Mouse (Mus musculus) cerebellum, postnatal 4 days (tissue): ENCODE measurements around the gene Zfyve21.

Experiments used
- DNase-seq, 2 experiments: peaks; one replicate each; pipeline ENCODE4 v3.0.0; 2022; ENCODE audit warnings: low spot score in 2 of 2, mixed read lengths in 1 of 2

The Zfyve21 gene

GRCm38 (mm10) chr12:111800459-111801183 lies 13.3 kb upstream of the Zfyve21 start:
- no peak for DNase-seq

GRCm38 (mm10) chr12:111803538-111803937 lies 10.4 kb upstream of the Zfyve21 start:
- no peak for DNase-seq

- no peak for DNase-seq
These were observed 5.2 kb upstream of the Zfyve21 start for GRCm38 (mm10) chr12:111808775-111809174.

GRCm38 (mm10) chr12:111809762-111810161 lies 4.2 kb upstream of the Zfyve21 start:
- DNase-seq = peak; percentile 44 to 82

- DNase-seq = no peak
These were observed 1.9 kb upstream of the Zfyve21 start for GRCm38 (mm10) chr12:111812075-111812474.

GRCm38 (mm10) chr12:111812611-111813010 lies 1.4 kb upstream of the Zfyve21 start:
- no peak for DNase-seq

- DNase-seq = no peak
These were observed 732 bp upstream of the Zfyve21 start for GRCm38 (mm10) chr12:111813111-111813765.

GRCm38 (mm10) chr12:111814769-111815762 lies 1.1 kb downstream of the Zfyve21 start:
- DNase-seq = no peak

GRCm38 (mm10) chr12:111816528-111816927 lies 2.6 kb downstream of the Zfyve21 start:
- DNase-seq = no peak

GRCm38 (mm10) chr12:111816967-111817366 lies 3.0 kb downstream of the Zfyve21 start:
- DNase-seq = no peak

- no peak for DNase-seq
These were observed 4.0 kb downstream of the Zfyve21 start for GRCm38 (mm10) chr12:111817991-111818390.

GRCm38 (mm10) chr12:111819936-111820335 lies 6.0 kb downstream of the Zfyve21 start:
- no peak for DNase-seq

GRCm38 (mm10) chr12:111820708-111821107 lies 6.7 kb downstream of the Zfyve21 start:
- no peak for DNase-seq

GRCm38 (mm10) chr12:111821931-111822330 lies 8.0 kb downstream of the Zfyve21 start:
- no peak for DNase-seq

- DNase-seq = no peak
These were observed 13.6 kb downstream of the Zfyve21 start for GRCm38 (mm10) chr12:111827556-111827955.

- DNase-seq = no peak
These were observed 15.5 kb downstream of the Zfyve21 start for GRCm38 (mm10) chr12:111829447-111829846.

- DNase-seq = no peak
These were observed 16.0 kb downstream of the Zfyve21 start for GRCm38 (mm10) chr12:111829954-111830353.

GRCm38 (mm10) chr12:111830375-111830774 lies 16.4 kb downstream of the Zfyve21 start:
- no peak for DNase-seq

GRCm38 (mm10) chr12:111832643-111833042 lies 18.7 kb downstream of the Zfyve21 start:
- no peak for DNase-seq

- no peak for DNase-seq
These were observed 19.5 kb downstream of the Zfyve21 start for GRCm38 (mm10) chr12:111833457-111833856.

GRCm38 (mm10) chr12:111842565-111843433 lies 28.8 kb downstream of the Zfyve21 start:
- DNase-seq = no peak
